In genomic region chr10:88404220-88404619, GRCm38 (mm10) we compare ENCODE assay signal across 25 mouse cellular contexts. TPM values are rescaled to one million over a fixed set of nuclear protein-coding genes. Genes with fewer than 3 reads are reported as not detected.
"Had no signal": no experiment of that assay in that cellular context is flagged by ENCODE, and none has a peak within 500 bp of the region (broad histone marks: within the 10 kb centered on the region; RNA-seq: fewer than 3 reads in every experiment).

No protein-coding gene starts in this region.

- ATAC-seq: midbrain, embryonic 15.5 days had no signal

- H3K4me2 ChIP-seq: liver, embryonic 13.5 days; midbrain, embryonic 12.5 days; midbrain, embryonic 15.5 days; neural tube, embryonic 12.5 days; neural tube, embryonic 15.5 days; stomach, embryonic 15.5 days had no signal

- H3K4me3 ChIP-seq: layer of hippocampus, adult 2 months; liver, embryonic 13.5 days; megakaryocyte, embryonic 14.5 days; midbrain, embryonic 12.5 days; midbrain, embryonic 15.5 days; neural tube, embryonic 12.5 days; neural tube, embryonic 15.5 days; stomach, embryonic 15.5 days had no signal

- H3K9ac ChIP-seq: liver, embryonic 13.5 days; midbrain, embryonic 12.5 days; midbrain, embryonic 15.5 days; neural tube, embryonic 12.5 days; neural tube, embryonic 15.5 days; stomach, embryonic 15.5 days had no signal

- H3K9me3 ChIP-seq: liver, embryonic 13.5 days; midbrain, embryonic 12.5 days; midbrain, embryonic 15.5 days; neural tube, embryonic 12.5 days; neural tube, embryonic 15.5 days; stomach, embryonic 15.5 days had no signal

- H3K36me3 ChIP-seq: midbrain, embryonic 12.5 days; midbrain, embryonic 15.5 days; stomach, embryonic 15.5 days had no signal

- H3K27ac ChIP-seq: kidney, postnatal 0 days; layer of hippocampus, adult 2 months; liver, embryonic 13.5 days; midbrain, embryonic 12.5 days; midbrain, embryonic 15.5 days; neural tube, embryonic 12.5 days; neural tube, embryonic 15.5 days; stomach, embryonic 15.5 days had no signal

- DNase-seq: kidney, adult 2 months; kidney, postnatal 25 days; layer of hippocampus, adult 9-11 months; liver, embryonic 13.5 days; lung, adult 2 months; lung, postnatal 14 days; lung, postnatal 4 days; right cerebral cortex, adult 18-20 months; right cerebral cortex, postnatal 14 days; right cerebral cortex, postnatal 4 days; thymus, postnatal 25 days had no signal

- H3K4me1 ChIP-seq: liver, embryonic 13.5 days; megakaryocyte, embryonic 14.5 days; midbrain, embryonic 12.5 days; midbrain, embryonic 15.5 days; neural tube, embryonic 12.5 days; neural tube, embryonic 15.5 days; stomach, embryonic 15.5 days had no signal

- H3K27me3 ChIP-seq: liver, embryonic 13.5 days; megakaryocyte, embryonic 14.5 days; midbrain, embryonic 12.5 days; midbrain, embryonic 15.5 days; neural tube, embryonic 12.5 days; neural tube, embryonic 15.5 days; stomach, embryonic 15.5 days had no signal

RNA-seq across cellular contexts. Expression of gene Sycp3, which starts 55.1 kb away (rescaled TPM):
- total RNA-seq: liver, adult 2 months had no signal
- polyA plus RNA-seq: kidney, adult 2 months; kidney, embryonic 14.5 days; large intestine, adult 2 months; limb, embryonic 11.5 days; liver, adult 2 months; liver, embryonic 16.5 days; lung, adult 2 months; lung, embryonic 16.5 days; midbrain, embryonic 12.5 days; neural tube, embryonic 12.5 days; neural tube, embryonic 15.5 days had no signal
